Mouse (Mus musculus) gastrocnemius, adult 2 months (tissue): ENCODE measurements around the gene Ltbp4. TPM values are rescaled to one million over a fixed set of nuclear protein-coding genes. Genes with fewer than 3 reads are reported as not detected.

Experiments used
- DNase-seq: peaks from one replicate; pipeline ENCODE4 v3.0.0; 2022
- H3K27ac ChIP-seq: fragments of 200-600 bp; 2 replicates; pipeline ENCODE4 v1.8.1; 2022; ENCODE audit warnings: mild to moderate bottlenecking
- H3K4me3 ChIP-seq: fragments of 200-600 bp; 2 replicates; pipeline ENCODE4 v1.8.1; 2022; ENCODE audit warnings: mild to moderate bottlenecking, moderate library complexity
- CTCF ChIP-seq: fragments of 200-600 bp; IDR thresholded peaks from 2 replicates; pipeline ENCODE4 v1.8.1; 2022; ENCODE audit warnings: antibody characterized with exemption, mild to moderate bottlenecking, moderate library complexity
- intact Hi-C: fragments of 180-260 bp; cut with DNase I; formaldehyde crosslinking; loops from one replicate; pipeline ENCODE4 v1.15.1; 2025
- total RNA-seq, 2 experiments: library from RNA; stranded (reverse); gene quantifications; 2 replicates each; pipeline ENCODE4 v1.2.3; 2021

Ltbp4 gene
- total RNA-seq, 2 experiments from 2014 or later, result 48.0 to 81.2 TPM

- DNase-seq, result peak; percentile 96
- TF ChIP-seq CTCF, result no peak
- Histone ChIP-seq H3K4me3 (peak overlapping the region; percentile 87), H3K27ac (peak overlapping the region; percentile 92)
- intact Hi-C loops, result loop anchor here (5.0 kb wide), 1 partner anchor 356 kb away; the partner anchor contains the start of gene Zfp607b
Measured at GRCm38 (mm10) chr7:27330709-27331540, 6.6 kb downstream of the Ltbp4 start.

GRCm38 (mm10) chr7:27329981-27330380 is 7.5 kb downstream of the Ltbp4 start:
- Histone ChIP-seq H3K27ac (peak overlapping the region; percentile 92), H3K4me3 (peak overlapping the region; percentile 87)
- DNase-seq, result no peak
- TF ChIP-seq CTCF, result no peak
- intact Hi-C loops, result loop anchor here (1.0 to 5.0 kb wide), 2 partner anchors 28 to 357 kb away; partner anchors contain the start of gene Zfp607b

GRCm38 (mm10) chr7:27329326-27329947 is 8.1 kb downstream of the Ltbp4 start:
- TF ChIP-seq CTCF, result peak; percentile 84
- peak; percentile 92 for DNase-seq
- H3K27ac ChIP-seq, result peak overlapping the region; percentile 92
- peak overlapping the region; percentile 87 for H3K4me3 ChIP-seq
- intact Hi-C loops, result loop anchor here (1.0 kb wide), 1 partner anchor 27 kb away; no protein-coding TSS in a partner anchor

GRCm38 (mm10) chr7:27328648-27329047 is 8.8 kb downstream of the Ltbp4 start:
- Histone ChIP-seq H3K27ac (peak overlapping the region; percentile 92), H3K4me3 (peak overlapping the region; percentile 87)
- DNase-seq, result peak; percentile 83
- TF ChIP-seq CTCF, result no peak
- intact Hi-C loops, result loop anchor here (1.0 kb wide), 1 partner anchor 26 kb away; no protein-coding TSS in a partner anchor

GRCm38 (mm10) chr7:27328161-27328560 is 9.3 kb downstream of the Ltbp4 start:
- intact Hi-C loops, result no loop called here
- TF ChIP-seq CTCF, result no peak
- no peak for DNase-seq
- Histone ChIP-seq H3K4me3 (no peak overlapping the region), H3K27ac (peak overlapping the region; percentile 92)

GRCm38 (mm10) chr7:27327500-27327899 is 10.0 kb downstream of the Ltbp4 start:
- Histone ChIP-seq H3K27ac (peak overlapping the region; percentile 92), H3K4me3 (no peak overlapping the region)
- no peak for DNase-seq
- intact Hi-C loops, result no loop called here
- no peak for TF ChIP-seq CTCF

- Histone ChIP-seq H3K27ac (peak overlapping the region; percentile 82), H3K4me3 (peak overlapping the region; percentile 66)
- no peak for TF ChIP-seq CTCF
- intact Hi-C loops, result no loop called here
- DNase-seq, result peak; percentile 76
Measured at GRCm38 (mm10) chr7:27326101-27326880, 11.2 kb downstream of the Ltbp4 start.

GRCm38 (mm10) chr7:27325697-27326096 is 11.8 kb downstream of the Ltbp4 start:
- peak; percentile 92 for DNase-seq
- intact Hi-C loops, result no loop called here
- TF ChIP-seq CTCF, result no peak
- Histone ChIP-seq H3K4me3 (peak overlapping the region; percentile 66), H3K27ac (peak overlapping the region; percentile 82)

- intact Hi-C loops, result no loop called here
- Histone ChIP-seq H3K4me3 (peak overlapping the region; percentile 66), H3K27ac (peak overlapping the region; percentile 82; the same call in 1 of the 2 replicates)
- TF ChIP-seq CTCF, result no peak
- no peak for DNase-seq
Measured at GRCm38 (mm10) chr7:27324928-27325327, 12.6 kb downstream of the Ltbp4 start.

- Histone ChIP-seq H3K4me3 (no peak overlapping the region), H3K27ac (no peak overlapping the region)
- no peak for DNase-seq
- intact Hi-C loops, result no loop called here
- no peak for TF ChIP-seq CTCF
Measured at GRCm38 (mm10) chr7:27324161-27324560, 13.3 kb downstream of the Ltbp4 start.

- intact Hi-C loops, result no loop called here
- H3K4me3 ChIP-seq, result no peak overlapping the region
- H3K27ac ChIP-seq, result peak overlapping the region; percentile 48; the same call in 1 of the 2 replicates
- no peak for TF ChIP-seq CTCF
- no peak for DNase-seq
Measured at GRCm38 (mm10) chr7:27323001-27323400, 14.5 kb downstream of the Ltbp4 start.

GRCm38 (mm10) chr7:27322291-27322690 is 15.2 kb downstream of the Ltbp4 start:
- peak overlapping the region; percentile 48 for H3K27ac ChIP-seq
- TF ChIP-seq CTCF, result no peak
- peak overlapping the region; percentile 52 for H3K4me3 ChIP-seq
- DNase-seq, result no peak
- intact Hi-C loops, result no loop called here
